Mouse (Mus musculus) regulatory T cell (primary cell): Measurements from ENCODE around the gene Ripor2.

ENCODE experiments used
- in situ Hi-C: fragments of 300-600 bp; cut with MboI, MseI; formaldehyde crosslinking; loops from one replicate; pipeline ENCODE4 v1.15.1; 2025; ENCODE audit warnings: high pct_unique_total_duplicates

Gene Ripor2

DNA sequence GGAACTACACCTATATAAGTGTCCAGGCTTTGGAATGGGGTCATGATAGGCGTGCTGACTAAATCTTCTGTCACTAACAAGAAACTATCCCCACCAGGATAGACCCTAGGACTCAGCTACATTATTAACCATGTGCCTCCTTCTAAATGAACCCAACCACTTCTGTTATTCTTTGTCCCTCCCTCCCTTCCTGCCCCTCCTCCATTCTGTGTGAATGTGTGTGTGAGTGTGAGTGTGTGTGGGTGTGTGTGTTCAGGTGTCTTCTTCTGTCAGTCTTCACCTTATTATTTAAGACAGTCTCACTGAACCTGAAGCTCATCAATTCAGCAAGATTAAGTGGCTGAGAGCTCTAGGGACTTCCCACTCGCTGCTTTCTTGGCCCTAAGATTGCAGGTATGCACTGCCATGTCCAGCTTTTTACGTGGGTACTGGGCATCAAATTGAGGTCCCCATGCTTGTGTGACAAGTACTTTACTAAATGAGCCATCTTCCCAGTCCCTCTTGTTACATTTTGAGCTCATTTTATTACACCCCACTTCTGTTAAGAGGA is 58.9 kb downstream of the Ripor2 start:
- in situ Hi-C loops: no loop called here

DNA sequence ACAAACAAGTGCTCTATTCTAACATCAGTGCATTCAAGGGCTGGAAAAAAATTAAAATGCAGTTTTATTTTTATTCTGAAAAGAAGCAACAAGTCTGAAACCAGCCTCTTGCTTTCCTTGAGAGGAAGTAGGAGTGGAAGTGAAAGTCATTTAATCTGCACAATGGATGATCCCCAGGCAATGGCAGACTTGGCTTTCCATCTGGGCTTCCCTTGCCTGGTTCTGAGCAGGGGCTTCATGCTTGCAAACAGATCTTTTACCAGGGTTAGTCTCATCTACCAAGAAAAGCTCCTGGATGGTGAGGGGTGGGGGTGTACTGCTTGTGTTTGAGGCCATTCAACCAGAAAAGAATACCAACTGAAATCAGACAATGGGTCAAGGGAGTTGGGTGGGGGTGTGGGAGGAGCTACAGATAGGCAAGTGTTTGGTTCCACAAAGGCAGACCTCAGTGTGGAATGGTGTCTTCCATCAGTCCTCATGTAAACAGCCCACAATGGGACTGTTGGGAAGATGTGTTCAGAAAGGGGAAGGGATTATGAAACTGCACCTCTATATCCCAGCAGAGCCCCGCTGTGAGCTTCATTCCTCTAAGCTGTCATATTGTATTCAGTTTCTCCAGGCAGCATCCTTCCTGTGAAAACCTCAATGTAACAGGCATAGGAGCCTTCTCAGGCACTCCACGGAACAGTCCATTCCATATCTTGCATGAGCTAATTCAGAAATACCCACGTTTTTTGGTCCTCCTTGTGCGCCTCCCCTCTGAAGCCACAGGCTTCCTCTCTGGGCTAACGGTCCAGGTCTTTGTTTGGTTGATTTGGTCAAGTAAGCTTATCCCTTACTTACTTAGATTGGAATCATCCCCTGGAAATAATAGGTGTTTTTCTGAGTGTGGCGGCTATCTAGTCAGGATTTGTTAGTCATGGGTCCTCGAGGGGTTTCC is 59.8 kb downstream of the Ripor2 start:
- in situ Hi-C loops: no loop called here

DNA sequence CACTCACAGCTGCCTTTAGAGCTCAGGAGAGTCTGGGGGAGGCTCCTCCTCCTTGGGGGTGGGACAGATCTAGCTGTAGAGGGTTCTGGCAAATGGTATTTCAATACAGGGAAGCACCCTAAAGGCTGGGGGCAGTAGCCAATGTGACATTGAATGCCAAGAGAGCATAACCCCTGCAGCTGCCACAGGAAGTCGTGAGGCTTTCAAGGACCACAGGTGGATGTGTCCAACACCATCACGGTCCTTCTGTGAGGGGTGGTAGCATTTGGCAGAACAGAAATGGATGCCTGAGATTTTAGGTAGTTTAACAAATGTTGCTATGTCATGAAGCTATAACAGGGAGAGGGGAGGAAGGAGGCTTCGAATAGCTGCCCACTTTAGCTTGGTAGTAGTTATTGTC is 63.2 kb downstream of the Ripor2 start:
- in situ Hi-C loops: no loop called here

DNA sequence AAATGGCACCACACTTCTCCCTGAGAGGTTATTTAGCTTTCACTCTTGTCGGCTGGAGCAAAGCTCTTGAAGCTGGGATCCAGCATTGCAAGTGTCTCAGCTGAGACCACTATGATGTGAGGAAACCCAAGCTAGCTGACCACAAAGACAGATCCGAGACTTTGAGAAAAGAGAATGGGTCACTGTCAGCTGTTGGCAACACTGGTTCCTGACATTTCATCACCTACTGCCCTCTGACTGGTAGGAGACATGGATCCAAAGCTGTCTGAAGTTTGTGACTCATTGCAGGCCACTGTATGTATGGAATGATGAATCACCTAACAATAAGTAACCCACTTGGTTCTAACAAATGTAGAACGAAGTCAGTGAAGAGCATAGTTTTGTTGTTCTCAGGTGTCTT is 64.3 kb downstream of the Ripor2 start:
- in situ Hi-C loops: no loop called here

DNA sequence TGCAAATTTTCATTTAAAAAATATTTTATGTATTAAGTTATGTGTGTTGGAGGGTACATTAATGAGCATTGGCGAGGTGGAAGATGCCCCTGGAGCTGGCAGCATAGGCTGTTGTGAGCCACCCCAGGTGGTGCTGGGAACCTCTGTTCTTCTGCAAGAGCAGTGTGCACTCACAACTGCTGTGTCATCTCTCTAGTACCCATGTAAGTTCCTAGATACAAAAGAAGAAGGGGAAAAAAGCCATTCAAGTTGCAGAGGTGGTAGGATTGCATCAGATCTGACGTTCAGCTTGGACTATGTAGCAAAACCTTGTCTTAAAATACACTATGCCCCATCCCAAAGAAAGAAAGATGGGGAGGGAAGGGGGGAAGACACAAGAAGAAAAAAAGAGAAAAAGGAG is 65.5 kb downstream of the Ripor2 start:
- in situ Hi-C loops: no loop called here

DNA sequence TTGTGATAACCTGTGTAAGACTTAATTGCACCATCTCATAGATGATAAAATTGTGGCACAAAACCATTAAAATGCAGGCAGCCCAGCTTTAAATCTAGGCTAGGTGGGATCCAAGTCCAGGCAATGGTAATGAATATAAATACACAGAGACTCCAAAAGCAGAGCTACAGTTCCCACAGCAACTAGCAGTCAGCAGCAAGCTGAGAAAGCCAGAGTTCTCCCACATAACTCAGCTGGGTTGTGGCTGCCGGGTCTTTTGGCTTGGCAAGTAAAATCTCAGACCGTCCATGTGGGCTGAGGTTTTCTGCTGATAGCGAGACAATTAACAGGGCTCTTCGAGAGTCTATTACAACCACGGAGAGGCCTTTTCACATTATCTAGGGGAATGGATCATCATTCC is 66.0 kb downstream of the Ripor2 start:
- in situ Hi-C loops: no loop called here

DNA sequence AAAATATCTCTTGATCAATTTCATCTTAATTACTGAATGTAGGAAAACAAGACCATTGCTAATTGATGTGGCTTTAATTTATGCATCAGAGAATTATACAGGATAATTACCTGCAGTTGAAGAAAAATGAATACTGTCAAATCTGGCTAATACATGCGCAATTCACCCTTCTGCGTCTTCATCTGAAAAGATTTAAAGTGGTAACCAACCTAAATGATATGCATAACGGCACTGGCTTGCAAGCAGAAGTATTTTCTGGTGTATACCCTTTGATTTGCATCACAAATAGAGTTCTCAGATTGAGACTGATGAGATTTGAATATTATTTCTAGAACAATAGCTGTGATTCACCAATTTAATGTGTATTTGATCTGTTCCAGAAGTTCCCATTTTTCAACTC is 66.7 kb downstream of the Ripor2 start:
- in situ Hi-C loops: no loop called here

DNA sequence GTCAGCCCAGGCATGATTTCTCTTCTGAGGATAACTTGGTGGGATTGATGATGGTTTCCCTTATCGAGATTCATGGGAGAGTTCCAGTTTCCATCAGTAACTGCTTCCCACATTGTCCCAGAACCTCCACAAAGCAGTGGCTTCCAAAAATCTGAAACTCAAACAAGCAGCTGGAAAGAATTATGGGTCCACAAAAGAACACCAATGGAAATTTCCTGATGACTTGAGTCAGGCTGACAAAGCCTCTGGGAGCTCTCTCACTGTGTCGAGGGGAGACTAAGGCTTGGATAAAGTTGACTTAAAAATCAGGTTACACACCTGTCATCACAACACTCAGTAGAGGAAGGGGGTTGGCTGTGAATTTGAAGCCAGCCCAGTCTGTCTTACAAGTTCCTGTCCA is 67.1 kb downstream of the Ripor2 start:
- in situ Hi-C loops: no loop called here

DNA sequence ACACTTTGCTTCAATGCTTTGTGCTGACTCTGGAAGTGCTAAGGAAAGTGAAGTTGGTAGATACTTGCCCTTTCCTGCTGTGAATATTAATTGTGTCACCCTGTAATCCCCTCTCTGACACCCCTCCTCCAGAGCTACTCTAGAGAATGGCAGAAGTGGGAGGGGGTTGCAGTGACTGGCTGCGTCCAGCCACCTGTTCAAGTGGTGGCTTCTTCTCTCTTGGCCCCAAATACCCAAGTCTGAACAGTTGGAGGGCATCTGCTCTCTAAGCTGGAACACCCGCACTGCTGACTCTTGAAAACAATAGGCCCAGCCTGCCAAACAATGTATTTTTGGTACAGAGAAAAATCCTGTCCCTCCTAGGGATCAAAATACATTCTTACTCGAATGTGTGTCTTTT is 69.0 kb downstream of the Ripor2 start:
- in situ Hi-C loops: no loop called here

DNA sequence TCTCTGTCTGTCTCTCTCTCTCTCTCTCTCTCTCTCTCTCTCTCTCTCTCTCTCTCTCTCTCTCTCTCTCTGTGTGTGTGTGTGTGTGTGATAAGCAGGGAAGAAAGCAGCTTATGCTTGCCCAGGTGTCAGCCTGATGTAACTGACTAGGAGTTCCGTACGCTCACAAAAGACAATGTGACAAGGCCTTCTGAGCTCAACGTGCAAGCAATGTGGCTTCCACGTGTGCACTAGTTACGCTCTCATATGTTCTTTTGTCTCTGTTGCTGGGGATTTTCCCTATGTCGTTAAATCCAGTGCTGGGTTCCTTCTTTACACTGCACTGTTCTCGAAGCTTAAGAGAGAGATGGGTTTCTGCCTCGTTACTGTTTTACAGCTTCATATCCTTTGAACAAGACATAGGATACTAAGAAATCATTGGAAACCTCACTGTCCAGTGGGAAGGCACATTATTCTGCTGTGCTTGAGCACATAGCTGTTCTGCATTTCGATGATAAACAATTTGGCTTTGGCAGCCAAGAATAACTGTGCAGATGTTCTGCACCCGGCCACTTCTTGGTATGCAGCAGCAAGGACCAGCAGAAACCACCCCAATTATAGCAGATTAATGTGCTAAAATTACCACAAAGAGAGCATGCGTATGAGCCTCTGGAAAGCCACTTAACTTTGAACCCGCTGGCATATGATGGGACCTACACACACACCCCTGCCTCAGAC is 73.1 kb downstream of the Ripor2 start:
- in situ Hi-C loops: no loop called here

DNA sequence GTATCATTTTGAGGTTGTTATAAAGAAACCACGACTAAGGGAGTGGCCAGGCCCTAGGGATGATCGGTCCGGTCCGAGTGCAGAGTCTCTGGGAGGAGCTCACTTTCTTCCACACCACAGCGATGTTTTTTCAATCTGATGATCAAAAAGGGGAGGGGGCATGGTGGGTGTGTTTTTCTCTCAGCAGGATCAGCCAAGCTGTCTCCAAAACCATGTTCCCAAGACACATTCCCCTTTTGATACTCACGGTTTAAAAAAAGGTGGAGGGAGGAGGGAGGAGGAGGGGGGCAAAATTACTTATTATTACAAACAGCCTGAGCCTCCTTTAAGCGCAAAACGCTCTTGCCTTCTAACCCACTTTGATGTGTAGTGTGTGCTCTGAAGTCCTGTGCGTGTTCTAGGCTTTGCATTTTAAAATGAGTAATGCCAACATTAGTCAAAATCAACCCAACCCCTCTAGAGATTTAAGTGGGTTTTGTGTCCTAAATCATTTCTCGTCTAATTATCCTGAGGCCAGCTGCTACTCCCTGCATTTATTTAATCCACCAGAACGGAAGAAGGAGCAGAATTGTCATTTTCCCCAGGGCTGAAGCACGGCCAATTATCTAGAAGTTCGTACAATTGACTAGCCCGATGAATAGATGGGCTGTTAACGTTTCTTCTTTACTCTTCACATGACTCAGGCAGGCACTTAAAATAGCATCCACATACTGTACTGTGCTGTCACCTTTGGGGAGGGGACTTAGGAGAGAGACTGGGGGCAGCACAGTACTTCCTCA is 74.9 kb downstream of the Ripor2 start:
- in situ Hi-C loops: no loop called here

DNA sequence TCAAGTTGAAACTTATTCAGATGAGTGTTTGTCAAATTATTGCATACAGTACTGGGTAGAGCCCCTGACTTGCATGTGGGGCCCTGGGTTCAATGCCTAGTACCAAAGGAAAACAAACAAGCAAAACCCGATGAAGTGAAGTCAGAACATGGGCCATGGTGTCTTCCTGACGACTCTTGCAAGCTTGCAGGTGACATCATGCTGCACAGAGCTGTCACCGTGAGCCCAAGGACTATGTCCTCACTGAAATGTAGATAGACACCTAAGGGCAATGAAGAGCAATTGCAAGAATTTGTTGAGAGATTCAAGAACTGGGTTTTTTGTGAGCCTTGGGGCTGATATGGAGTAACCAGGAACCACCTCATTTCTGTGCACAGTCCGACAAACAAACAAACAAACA is 84.8 kb downstream of the Ripor2 start:
- in situ Hi-C loops: no loop called here

DNA sequence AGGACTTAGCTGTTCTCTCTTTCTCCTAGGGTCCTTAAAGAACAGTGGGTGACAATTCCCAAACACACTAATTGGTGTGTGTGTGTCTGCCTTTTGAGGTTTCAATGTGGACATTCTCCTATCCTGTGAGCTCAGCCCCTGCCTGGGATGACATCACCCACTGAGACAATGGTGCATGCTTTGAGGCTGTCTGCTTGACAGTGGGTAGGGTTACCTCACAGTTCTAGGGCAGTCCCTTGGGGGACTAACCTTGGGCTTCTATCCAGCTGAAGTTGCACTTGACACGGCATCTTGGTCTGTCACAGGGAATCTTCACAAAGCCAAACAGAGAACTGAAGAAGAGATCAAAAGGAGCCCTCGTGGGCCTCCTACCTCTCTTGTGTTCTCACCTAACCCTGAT is 86.6 kb downstream of the Ripor2 start:
- in situ Hi-C loops: no loop called here

DNA sequence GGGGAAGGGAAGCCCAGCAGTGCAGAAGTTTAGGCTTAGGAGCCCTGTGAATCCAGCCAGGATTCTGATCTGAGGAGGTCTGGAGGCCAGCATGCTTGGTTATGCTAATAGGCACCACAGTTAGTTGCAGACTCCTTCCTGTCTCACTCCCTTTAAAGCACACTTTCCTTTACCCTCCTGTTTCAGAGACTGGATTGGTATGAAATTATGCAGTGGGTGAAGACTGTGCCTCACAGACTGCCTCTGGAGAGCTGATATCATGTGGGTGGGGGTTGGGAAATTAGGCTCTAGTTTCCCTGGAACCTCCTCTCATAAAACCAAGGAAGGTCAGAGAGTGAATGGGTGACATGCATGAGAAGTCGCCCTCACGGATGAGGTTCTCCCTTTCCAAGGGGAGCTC is 88.7 kb downstream of the Ripor2 start:
- in situ Hi-C loops: no loop called here

DNA sequence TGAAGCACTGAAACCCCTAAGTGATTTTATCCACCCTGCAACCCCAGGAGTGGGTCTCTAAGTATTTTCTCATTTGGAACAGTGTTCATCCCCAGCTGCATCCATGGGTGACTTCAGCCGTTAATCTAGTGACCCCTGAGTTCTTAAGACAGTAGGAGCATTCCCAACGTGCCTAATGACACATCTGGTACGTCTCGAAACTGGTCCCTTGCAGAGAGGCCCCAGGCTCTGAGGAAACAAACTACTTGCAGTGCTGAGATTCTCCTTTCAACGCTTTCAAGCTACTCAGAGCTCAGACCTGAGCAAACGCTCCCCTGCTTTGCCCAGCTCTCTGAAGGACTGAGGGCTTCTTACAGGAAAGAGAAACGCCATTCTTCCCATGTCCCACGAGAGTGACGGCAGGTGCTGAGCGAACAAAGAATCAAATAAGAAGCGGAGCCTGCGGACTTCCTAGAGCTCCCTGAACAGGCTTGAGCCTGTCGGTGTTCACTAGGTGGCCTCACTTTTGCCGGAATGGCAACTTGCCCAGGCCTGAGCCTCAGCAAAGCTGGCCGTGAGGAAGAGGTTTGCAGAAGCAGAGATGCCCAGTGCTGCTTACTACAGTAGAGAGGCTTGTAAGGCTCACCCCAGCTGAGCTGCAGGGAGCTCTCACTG is 97.2 kb downstream of the Ripor2 start:
- in situ Hi-C loops: no loop called here

DNA sequence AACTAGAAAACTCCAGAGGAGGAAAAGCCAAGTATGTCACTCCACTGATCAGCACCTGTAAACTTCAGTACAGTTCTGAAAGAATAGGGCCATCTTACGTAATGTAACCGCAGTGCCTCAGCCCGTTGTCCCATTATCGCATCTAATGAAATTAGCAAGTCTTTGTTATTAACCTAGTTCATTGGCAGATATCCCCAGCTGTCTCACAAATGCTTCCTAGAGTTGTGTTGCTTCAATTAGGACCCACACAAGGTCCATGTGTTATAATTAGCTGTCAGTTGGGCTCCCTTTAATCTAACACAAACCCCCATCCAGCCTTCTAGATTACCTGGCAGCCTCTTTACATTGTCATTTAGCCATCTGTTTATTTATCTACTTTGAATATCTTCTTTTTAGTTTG is 99.0 kb downstream of the Ripor2 start:
- in situ Hi-C loops: no loop called here

DNA sequence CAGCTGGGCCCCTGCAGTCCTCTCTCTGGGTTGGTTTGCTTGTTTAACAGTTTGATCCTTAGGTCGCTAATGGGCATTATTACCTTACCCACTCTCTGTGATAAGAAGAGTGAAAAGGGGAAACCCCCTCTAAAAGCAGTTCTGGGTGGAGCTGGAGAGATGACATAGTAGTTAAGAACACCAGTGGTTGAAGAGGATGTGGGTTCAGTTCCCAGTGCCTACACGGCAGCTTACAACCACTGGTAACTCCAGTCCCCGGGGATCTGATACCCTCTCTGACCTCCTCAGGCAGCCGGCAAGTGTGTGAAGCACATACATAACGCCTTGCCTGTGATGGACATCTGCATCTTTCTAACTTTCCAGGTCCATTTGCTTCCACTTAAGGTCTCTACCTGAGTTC is 100.4 kb downstream of the Ripor2 start:
- in situ Hi-C loops: no loop called here

DNA sequence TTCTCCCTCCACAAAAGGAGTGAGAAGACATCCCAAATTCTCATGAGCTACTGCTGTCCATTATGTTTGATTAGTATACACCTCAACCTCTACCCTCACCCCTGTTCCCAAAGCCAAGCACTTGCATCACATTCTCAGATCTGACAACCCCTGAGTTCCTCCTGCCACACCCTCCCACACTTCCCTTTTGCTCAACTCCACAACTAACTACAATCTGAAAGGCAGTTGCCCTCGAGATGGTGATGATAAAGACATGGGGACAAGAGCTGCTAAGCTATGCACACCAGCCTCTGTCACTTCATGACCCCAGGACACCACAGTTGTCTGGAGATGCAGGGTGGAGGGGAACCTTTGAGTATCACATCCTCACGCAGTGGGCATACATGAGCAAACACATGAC is 102.5 kb downstream of the Ripor2 start:
- in situ Hi-C loops: no loop called here

DNA sequence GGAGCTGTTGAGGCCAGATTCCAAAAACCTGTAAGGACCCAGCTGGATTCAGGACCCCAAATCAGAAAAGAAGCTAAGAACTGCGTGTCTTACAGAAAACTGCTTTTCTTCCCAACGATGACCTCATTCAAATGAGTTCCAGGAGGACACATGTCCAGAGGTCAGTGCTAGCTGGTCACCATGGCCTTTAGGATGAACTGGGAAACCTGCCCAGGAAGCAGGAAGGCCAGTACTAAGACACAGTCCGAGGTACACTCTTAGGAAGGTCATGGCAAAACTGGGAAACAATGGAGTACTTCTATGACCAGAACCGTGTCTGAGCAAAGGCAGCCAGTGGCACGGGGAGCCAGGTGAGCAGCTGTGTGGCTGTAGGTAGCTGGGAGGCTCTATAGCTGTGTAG is 103.9 kb downstream of the Ripor2 start:
- in situ Hi-C loops: loop anchor here (5.0 kb wide), 1 partner anchor 179 kb away; no protein-coding TSS in a partner anchor

DNA sequence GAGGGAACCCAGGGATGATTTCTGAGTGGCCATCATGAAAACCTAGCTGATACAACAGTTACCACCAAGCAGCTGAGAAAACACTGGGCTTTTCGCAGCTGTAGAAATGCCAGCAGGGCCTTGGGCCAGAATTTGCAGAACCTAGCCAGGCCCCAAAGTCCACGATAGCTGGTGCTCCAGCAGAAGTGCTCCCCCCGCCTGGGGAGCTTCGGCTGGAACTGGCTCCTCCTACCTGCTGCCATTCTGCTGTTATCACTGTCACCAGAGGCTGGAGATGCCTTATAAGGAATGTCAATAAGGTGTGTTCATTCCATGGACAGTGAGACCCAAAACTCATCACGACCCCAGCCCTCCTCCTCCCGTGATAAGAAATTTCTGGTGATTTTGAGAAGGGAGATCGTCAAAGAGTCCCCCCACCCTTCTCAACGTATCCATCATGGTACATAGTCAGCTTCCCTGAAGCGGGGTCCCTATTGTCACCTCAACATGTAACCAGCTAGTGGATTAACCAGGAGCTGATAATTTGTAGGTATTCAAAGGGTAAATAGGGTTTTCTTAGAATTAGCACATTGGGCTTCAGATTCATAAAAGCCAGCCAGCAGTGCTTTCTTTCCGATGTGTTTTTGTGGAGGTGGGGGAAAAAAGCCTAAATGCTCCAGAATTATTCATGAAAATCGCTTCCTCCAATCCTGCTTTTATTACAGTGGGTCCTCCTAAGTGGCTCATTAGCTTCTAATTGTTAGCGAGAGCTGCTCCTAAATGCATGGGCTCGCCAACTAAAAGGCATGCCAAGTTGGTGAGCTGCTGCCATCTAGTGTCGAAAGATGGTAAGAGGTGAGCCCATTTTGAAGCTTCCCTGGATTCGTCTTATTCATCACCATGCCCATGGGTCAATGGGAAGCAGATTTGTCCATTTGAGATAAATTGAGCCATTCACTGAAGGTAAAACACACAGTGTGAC is 105.0 kb downstream of the Ripor2 start:
- in situ Hi-C loops: loop anchor here (5.0 kb wide), 1 partner anchor 180 kb away; no protein-coding TSS in a partner anchor
